Mouse (Mus musculus): ENCODE data around the gene Hsd3b7.
A peak's percentile ranks its signal among the peaks of the same experiment; 100 is the strongest.

Hsd3b7 gene

GRCm38 (mm10) chr7:127800435-127801009, at the start of gene Hsd3b7:
Hsd3b7 (plus strand) TSS chr7:127800604.
- peak within 1 kb of the TSS; percentile 66 for H3K4me3 ChIP-seq (replicated peaks; ENCODE audit: low read length)
- TF ChIP-seq POU5F1 (IDR thresholded peaks at IDR 0.05; ENCODE audit: borderline replicate concordance, low read length) (no peak), CTCF (conservative IDR thresholded peaks at IDR 0.05; ENCODE audit: low read length) (peak; percentile 92)
- peaks cover 70% of the 10 kb centered on the region for H3K36me3 ChIP-seq (ENCODE audit: insufficient read depth, low read length)
- no peaks in the 10 kb centered on the region for H3K9me3 ChIP-seq (ENCODE audit: low read length)
- H3K4me1 ChIP-seq (replicated peaks; ENCODE audit: low read depth, low read length): peaks cover 70% of the 10 kb centered on the region
- H3K27me3 ChIP-seq (ENCODE audit: insufficient read depth, low read length): no peaks in the 10 kb centered on the region

GRCm38 (mm10) chr7:127751619-127752018, 48.8 kb upstream of the Hsd3b7 start:
- Histone ChIP-seq H3K9me3 (ENCODE audit: low read length) (no peaks in the 10 kb centered on the region), H3K4me1 (replicated peaks; ENCODE audit: low read depth, low read length) (peaks cover 93% of the 10 kb centered on the region), H3K4me3 (replicated peaks; ENCODE audit: low read length) (peak overlapping the region; percentile 62), H3K36me3 (ENCODE audit: insufficient read depth, low read length) (peaks cover 85% of the 10 kb centered on the region), H3K27me3 (ENCODE audit: insufficient read depth, low read length) (no peaks in the 10 kb centered on the region)
- TF ChIP-seq NANOG (IDR thresholded peaks at IDR 0.05; ENCODE audit: borderline replicate concordance, low read length): no peak
- TF ChIP-seq CTCF (conservative IDR thresholded peaks at IDR 0.05; ENCODE audit: low read length): no peak
- TF ChIP-seq POU5F1 (IDR thresholded peaks at IDR 0.05; ENCODE audit: borderline replicate concordance, low read length): no peak

- TF ChIP-seq CTCF (conservative IDR thresholded peaks at IDR 0.05; ENCODE audit: low read length) (no peak), NANOG (IDR thresholded peaks at IDR 0.05; ENCODE audit: borderline replicate concordance, low read length) (no peak), POU5F1 (IDR thresholded peaks at IDR 0.05; ENCODE audit: borderline replicate concordance, low read length) (no peak)
- Histone ChIP-seq H3K36me3 (ENCODE audit: insufficient read depth, low read length) (peaks cover 89% of the 10 kb centered on the region), H3K4me3 (replicated peaks; ENCODE audit: low read length) (peak overlapping the region; percentile 62), H3K9me3 (ENCODE audit: low read length) (no peaks in the 10 kb centered on the region), H3K27me3 (ENCODE audit: insufficient read depth, low read length) (no peaks in the 10 kb centered on the region), H3K4me1 (replicated peaks; ENCODE audit: low read depth, low read length) (peaks cover 97% of the 10 kb centered on the region)
Measured at GRCm38 (mm10) chr7:127752069-127752468, 48.3 kb upstream of the Hsd3b7 start.

- no peaks in the 10 kb centered on the region for H3K27me3 ChIP-seq (ENCODE audit: insufficient read depth, low read length)
- peak overlapping the region; percentile 62 for H3K4me3 ChIP-seq (replicated peaks; ENCODE audit: low read length)
- H3K4me1 ChIP-seq (replicated peaks; ENCODE audit: low read depth, low read length): peaks cover 100% of the 10 kb centered on the region
- TF ChIP-seq CTCF (conservative IDR thresholded peaks at IDR 0.05; ENCODE audit: low read length): no peak
- TF ChIP-seq POU5F1 (IDR thresholded peaks at IDR 0.05; ENCODE audit: borderline replicate concordance, low read length): no peak
- no peak for TF ChIP-seq NANOG (IDR thresholded peaks at IDR 0.05; ENCODE audit: borderline replicate concordance, low read length)
- H3K9me3 ChIP-seq (ENCODE audit: low read length): no peaks in the 10 kb centered on the region
- peaks cover 100% of the 10 kb centered on the region for H3K36me3 ChIP-seq (ENCODE audit: insufficient read depth, low read length)
Measured at GRCm38 (mm10) chr7:127753158-127753557, 47.2 kb upstream of the Hsd3b7 start.

- H3K4me1 ChIP-seq (replicated peaks; ENCODE audit: low read depth, low read length): peaks cover 100% of the 10 kb centered on the region
- TF ChIP-seq CTCF (conservative IDR thresholded peaks at IDR 0.05; ENCODE audit: low read length): no peak
- peak; percentile 43; the same call in 1 of the 2 replicates for TF ChIP-seq NANOG (IDR thresholded peaks at IDR 0.05; ENCODE audit: borderline replicate concordance, low read length)
- peak; percentile 66; the same call in 1 of the 2 replicates for TF ChIP-seq POU5F1 (IDR thresholded peaks at IDR 0.05; ENCODE audit: borderline replicate concordance, low read length)
- no peaks in the 10 kb centered on the region for H3K9me3 ChIP-seq (ENCODE audit: low read length)
- H3K36me3 ChIP-seq (ENCODE audit: insufficient read depth, low read length): peaks cover 100% of the 10 kb centered on the region
- H3K27me3 ChIP-seq (ENCODE audit: insufficient read depth, low read length): no peaks in the 10 kb centered on the region
- H3K4me3 ChIP-seq (replicated peaks; ENCODE audit: low read length): peak overlapping the region; percentile 62; the same call in 1 of the 2 replicates
Measured at GRCm38 (mm10) chr7:127753741-127754140, 46.7 kb upstream of the Hsd3b7 start.

- Histone ChIP-seq H3K4me3 (replicated peaks; ENCODE audit: low read length) (no peak overlapping the region), H3K27me3 (ENCODE audit: insufficient read depth, low read length) (no peaks in the 10 kb centered on the region), H3K4me1 (replicated peaks; ENCODE audit: low read depth, low read length) (peaks cover 65% of the 10 kb centered on the region), H3K36me3 (ENCODE audit: insufficient read depth, low read length) (peaks cover 98% of the 10 kb centered on the region), H3K9me3 (ENCODE audit: low read length) (no peaks in the 10 kb centered on the region)
- TF ChIP-seq POU5F1 (IDR thresholded peaks at IDR 0.05; ENCODE audit: borderline replicate concordance, low read length) (no peak), NANOG (IDR thresholded peaks at IDR 0.05; ENCODE audit: borderline replicate concordance, low read length) (no peak), CTCF (conservative IDR thresholded peaks at IDR 0.05; ENCODE audit: low read length) (no peak)
Measured at GRCm38 (mm10) chr7:127759716-127760115, 40.7 kb upstream of the Hsd3b7 start.

GRCm38 (mm10) chr7:127760478-127760877, 39.9 kb upstream of the Hsd3b7 start:
- H3K27me3 ChIP-seq (ENCODE audit: insufficient read depth, low read length): no peaks in the 10 kb centered on the region
- H3K4me3 ChIP-seq (replicated peaks; ENCODE audit: low read length): no peak overlapping the region
- peaks cover 62% of the 10 kb centered on the region for H3K4me1 ChIP-seq (replicated peaks; ENCODE audit: low read depth, low read length)
- TF ChIP-seq CTCF (conservative IDR thresholded peaks at IDR 0.05; ENCODE audit: low read length): no peak
- TF ChIP-seq POU5F1 (IDR thresholded peaks at IDR 0.05; ENCODE audit: borderline replicate concordance, low read length): no peak
- TF ChIP-seq NANOG (IDR thresholded peaks at IDR 0.05; ENCODE audit: borderline replicate concordance, low read length): no peak
- no peaks in the 10 kb centered on the region for H3K9me3 ChIP-seq (ENCODE audit: low read length)
- H3K36me3 ChIP-seq (ENCODE audit: insufficient read depth, low read length): peaks cover 98% of the 10 kb centered on the region

- TF ChIP-seq NANOG (IDR thresholded peaks at IDR 0.05; ENCODE audit: borderline replicate concordance, low read length) (no peak), CTCF (conservative IDR thresholded peaks at IDR 0.05; ENCODE audit: low read length) (peak; percentile 97), POU5F1 (IDR thresholded peaks at IDR 0.05; ENCODE audit: borderline replicate concordance, low read length) (no peak)
- Histone ChIP-seq H3K36me3 (ENCODE audit: insufficient read depth, low read length) (peaks cover 98% of the 10 kb centered on the region), H3K4me3 (replicated peaks; ENCODE audit: low read length) (no peak overlapping the region), H3K27me3 (ENCODE audit: insufficient read depth, low read length) (no peaks in the 10 kb centered on the region), H3K9me3 (ENCODE audit: low read length) (no peaks in the 10 kb centered on the region), H3K4me1 (replicated peaks; ENCODE audit: low read depth, low read length) (peaks cover 62% of the 10 kb centered on the region)
Measured at GRCm38 (mm10) chr7:127761026-127761425, 39.4 kb upstream of the Hsd3b7 start.

- Histone ChIP-seq H3K4me1 (replicated peaks; ENCODE audit: low read depth, low read length) (peaks cover 61% of the 10 kb centered on the region), H3K9me3 (ENCODE audit: low read length) (no peaks in the 10 kb centered on the region), H3K27me3 (ENCODE audit: insufficient read depth, low read length) (no peaks in the 10 kb centered on the region), H3K4me3 (replicated peaks; ENCODE audit: low read length) (no peak overlapping the region), H3K36me3 (ENCODE audit: insufficient read depth, low read length) (peaks cover 94% of the 10 kb centered on the region)
- TF ChIP-seq NANOG (IDR thresholded peaks at IDR 0.05; ENCODE audit: borderline replicate concordance, low read length) (no peak), CTCF (conservative IDR thresholded peaks at IDR 0.05; ENCODE audit: low read length) (no peak)
Measured at GRCm38 (mm10) chr7:127763642-127764041, 36.8 kb upstream of the Hsd3b7 start.
